Mouse (Mus musculus) hindbrain, postnatal 0 days (tissue): ENCODE data around the gene Rabgap1l. TPM values are rescaled to one million over a fixed set of nuclear protein-coding genes. Genes with fewer than 3 reads are reported as not detected.

Experiments
- ATAC-seq: fragments of 200-750 bp; cut with Nextera tagmentation; 2 replicates; pipeline ENCODE4 v1.8.0; 2017; ENCODE audit warnings: mild to moderate bottlenecking, moderate TSS enrichment, moderate library complexity
- DNase-seq: peaks from one replicate; pipeline ENCODE4 v3.0.0-alpha.2; 2015; ENCODE audit warnings: low spot score
- H3K27ac ChIP-seq: fragments of 300-500 bp; sonication (generic); 2 replicates; pipeline ENCODE4 v1.5.1; 2014; ENCODE audit warnings: mild to moderate bottlenecking
- H3K27me3 ChIP-seq: fragments of 300-500 bp; sonication (generic); 2 replicates; pipeline ENCODE4 v1.6.1; 2014; ENCODE audit warnings: low read length, mixed read lengths; ENCODE audit not compliant: insufficient read depth
- H3K36me3 ChIP-seq: fragments of 300-500 bp; sonication (generic); 2 replicates; pipeline ENCODE4 v1.6.1; 2014; ENCODE audit warnings: low read length, mixed read lengths; ENCODE audit not compliant: insufficient read depth
- H3K4me1 ChIP-seq: fragments of 300-500 bp; sonication (generic); 2 replicates; pipeline ENCODE4 v1.6.1; 2014; ENCODE audit warnings: antibody characterized with exemption, low read length, mixed read lengths; ENCODE audit not compliant: insufficient read depth
- H3K4me2 ChIP-seq: fragments of 300-500 bp; sonication (generic); 2 replicates; pipeline ENCODE4 v1.6.1; 2014; ENCODE audit warnings: low read depth, mild to moderate bottlenecking, low read length, moderate library complexity, mixed read lengths
- H3K4me3 ChIP-seq: fragments of 300-500 bp; sonication (generic); 2 replicates; pipeline ENCODE4 v1.5.1; 2014; ENCODE audit warnings: low read length
- H3K9ac ChIP-seq: fragments of 300-500 bp; sonication (generic); replicated peaks from 2 replicates; pipeline ENCODE4 v1.6.1; 2014; ENCODE audit warnings: mild to moderate bottlenecking, low read length, moderate library complexity, mixed read lengths
- H3K9me3 ChIP-seq: fragments of 300-500 bp; sonication (generic); 2 replicates; pipeline ENCODE4 v1.6.1; 2016; ENCODE audit warnings: low read length, mixed read lengths
- CTCF ChIP-seq: IDR thresholded peaks from 2 replicates; pipeline ENCODE4 v1.5.1; 2016; ENCODE audit warnings: antibody characterized with exemption, control low read depth, low read depth
- WGBS: fragments of 180-500 bp; shearing (Covaris S2); extraction: QIAGEN DNeasy Blood & Tissue Kit; methylation state at CpG from one replicate; pipeline ENCODE4 v1.1.7; 2014; 5-methylcytosine and 5-hydroxymethylcytosine counted together
- polyA plus RNA-seq: library from polyadenylated mRNA; unstranded; fragments of >200 nt; fragmentation: Nextera tagmentation; extraction: Ambion mirVana; gene quantifications from 2 replicates; pipeline ENCODE4 v1.2.1, GENCODE M21; 2015
- total RNA-seq: library from RNA; depleted of rRNA; stranded (reverse); fragments of >200 nt; gene quantifications from 2 replicates; pipeline ENCODE4 v1.2.3, GENCODE M21; 2014

The Rabgap1l gene
- total and polyA plus RNA-seq, 2 experiments from 2014 or later = 28.5 to 70.5 TPM

GRCm38 (mm10) chr1:160334791-160335190 is 458.2 kb downstream of the Rabgap1l start:
- ATAC-seq (no peak), DNase-seq (no peak)
- H3K4me2 ChIP-seq = no peak overlapping the region
- H3K4me1 ChIP-seq = no peaks in the 10 kb centered on the region
- H3K36me3 ChIP-seq = no peaks in the 10 kb centered on the region; the same call in 1 of the 2 replicates
- no peak overlapping the region for H3K9ac ChIP-seq
- H3K27me3 ChIP-seq = no peaks in the 10 kb centered on the region
- H3K27ac ChIP-seq = no peak overlapping the region
- TF ChIP-seq CTCF = no peak
- H3K4me3 ChIP-seq = no peak overlapping the region
- H3K9me3 ChIP-seq = no peaks in the 10 kb centered on the region
- WGBS = 62% methylated on average over 4 of the region's 4 CpGs

DNA sequence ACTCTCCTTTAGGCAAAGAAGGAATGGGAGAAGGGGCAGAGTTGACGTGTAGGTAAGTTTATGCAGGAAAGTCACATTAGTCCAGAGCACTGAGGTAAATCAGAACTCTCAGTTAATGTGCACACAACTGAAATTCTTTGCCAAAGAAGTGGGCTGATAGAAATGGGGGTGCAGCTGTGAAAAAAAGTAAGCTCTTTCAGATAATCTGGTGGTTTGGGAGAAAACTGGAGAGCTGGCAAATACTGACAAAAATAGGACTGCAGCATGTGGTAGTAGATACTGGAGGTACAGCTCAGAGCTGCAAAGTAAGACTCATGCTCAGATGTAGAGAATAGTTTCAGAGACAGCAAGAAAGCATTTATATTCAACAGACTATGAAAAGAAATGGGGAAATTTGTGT is 462.2 kb downstream of the Rabgap1l start:
- TF ChIP-seq CTCF = no peak
- WGBS = 68% methylated on average over 1 of the region's 1 CpGs

DNA sequence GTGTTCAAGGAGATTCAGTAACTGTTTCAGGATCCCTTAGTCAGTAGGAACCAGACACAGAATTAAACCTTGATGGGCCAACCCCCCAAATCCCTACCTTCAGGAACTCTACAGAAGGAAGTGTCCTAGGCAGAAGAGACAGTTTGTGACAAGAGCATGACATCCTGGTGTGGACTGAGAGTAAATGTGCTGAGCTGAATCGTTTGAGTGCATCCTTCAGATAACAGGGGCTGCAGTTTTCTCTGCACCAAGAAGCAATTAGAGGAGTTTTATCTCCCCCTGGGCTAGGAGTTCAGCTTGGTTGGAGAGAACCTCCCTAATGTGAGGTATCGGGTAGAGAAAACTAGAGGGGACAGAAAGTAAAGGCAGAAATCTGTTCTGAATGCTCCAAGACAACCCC is 462.8 kb downstream of the Rabgap1l start:
- DNase-seq (no peak), ATAC-seq (no peak)
- 54% methylated on average over 2 of the region's 2 CpGs for WGBS
- Histone ChIP-seq H3K4me3 (no peak overlapping the region), H3K27ac (no peak overlapping the region), H3K9ac (no peak overlapping the region), H3K9me3 (no peaks in the 10 kb centered on the region), H3K36me3 (no peaks in the 10 kb centered on the region), H3K4me2 (no peak overlapping the region), H3K27me3 (no peaks in the 10 kb centered on the region), H3K4me1 (no peaks in the 10 kb centered on the region)
- TF ChIP-seq CTCF = no peak

More for the DNA sequence above, 462.2 kb downstream of the Rabgap1l start:
- Histone ChIP-seq H3K27me3 (no peaks in the 10 kb centered on the region), H3K9ac (no peak overlapping the region), H3K27ac (no peak overlapping the region), H3K36me3 (no peaks in the 10 kb centered on the region), H3K4me2 (no peak overlapping the region), H3K4me1 (no peaks in the 10 kb centered on the region), H3K9me3 (no peaks in the 10 kb centered on the region), H3K4me3 (no peak overlapping the region)
- ATAC-seq (no peak), DNase-seq (no peak)

DNA sequence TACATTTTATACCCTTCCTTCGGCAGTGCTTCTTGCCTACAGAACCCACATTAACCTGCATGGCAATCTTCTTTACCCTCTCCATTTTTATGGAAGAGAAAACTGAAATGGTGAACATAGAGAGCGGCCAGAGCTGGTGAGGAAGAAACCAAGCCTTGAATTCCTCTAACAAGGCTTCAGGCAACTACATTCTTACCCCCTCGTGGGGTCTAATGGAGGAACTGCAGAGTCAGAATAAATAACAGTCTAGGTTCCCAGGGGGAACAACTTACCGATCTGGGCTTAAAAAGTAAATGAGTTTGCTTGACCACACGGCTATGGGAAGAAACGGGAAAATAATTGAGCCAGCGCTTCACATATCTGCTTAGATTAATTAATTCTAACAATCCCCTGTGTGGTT is 463.2 kb downstream of the Rabgap1l start:
- ATAC-seq (peak; percentile 21; the same call in 1 of the 2 replicates), DNase-seq (peak; percentile 21)
- H3K4me3 ChIP-seq = no peak overlapping the region
- H3K27ac ChIP-seq = no peak overlapping the region
- no peak overlapping the region for H3K9ac ChIP-seq
- no peaks in the 10 kb centered on the region for H3K9me3 ChIP-seq
- peak; percentile 16; the same call in 1 of the 2 replicates for TF ChIP-seq CTCF
- no peak overlapping the region for H3K4me2 ChIP-seq
- no peaks in the 10 kb centered on the region for H3K27me3 ChIP-seq
- H3K4me1 ChIP-seq = no peaks in the 10 kb centered on the region
- no peaks in the 10 kb centered on the region for H3K36me3 ChIP-seq
- WGBS = 61% methylated on average over 7 of the region's 7 CpGs

- no peaks in the 10 kb centered on the region for H3K4me1 ChIP-seq
- H3K9ac ChIP-seq = no peak overlapping the region
- no peaks in the 10 kb centered on the region for H3K36me3 ChIP-seq
- 80% methylated on average over 1 of the region's 1 CpGs for WGBS
- ATAC-seq (no peak), DNase-seq (no peak)
- H3K4me3 ChIP-seq = no peak overlapping the region
- H3K9me3 ChIP-seq = no peaks in the 10 kb centered on the region
- TF ChIP-seq CTCF = no peak
- no peak overlapping the region for H3K27ac ChIP-seq
- no peak overlapping the region for H3K4me2 ChIP-seq
- no peaks in the 10 kb centered on the region for H3K27me3 ChIP-seq
Observed at GRCm38 (mm10) chr1:160327531-160327930, 465.5 kb downstream of the Rabgap1l start.

DNA sequence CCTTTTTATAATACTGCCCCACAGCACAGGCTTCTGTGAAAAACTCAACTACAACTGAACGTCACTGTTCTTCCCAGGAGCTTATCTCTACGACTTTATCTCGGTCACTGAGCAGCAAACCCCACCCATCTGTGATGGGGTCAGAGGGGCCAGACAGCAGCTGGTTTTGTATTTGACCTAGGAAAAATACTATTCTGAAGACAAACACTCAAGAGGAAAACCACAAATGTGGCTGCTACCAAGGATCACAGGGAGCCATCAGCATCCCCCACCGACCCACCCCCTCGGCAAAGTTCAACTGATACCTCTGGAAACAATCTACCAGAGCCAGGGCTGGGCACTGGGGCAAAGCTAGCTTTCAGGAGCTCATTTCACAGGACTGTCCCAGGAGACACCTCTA is 467.5 kb downstream of the Rabgap1l start:
- Histone ChIP-seq H3K36me3 (no peaks in the 10 kb centered on the region), H3K4me3 (no peak overlapping the region), H3K9ac (no peak overlapping the region), H3K9me3 (no peaks in the 10 kb centered on the region), H3K4me2 (no peak overlapping the region), H3K27me3 (no peaks in the 10 kb centered on the region), H3K27ac (no peak overlapping the region), H3K4me1 (no peaks in the 10 kb centered on the region)
- no peak for TF ChIP-seq CTCF
- no peak for ATAC-seq
- WGBS = 74% methylated on average over 5 of the region's 5 CpGs
- DNase-seq = no peak

DNA sequence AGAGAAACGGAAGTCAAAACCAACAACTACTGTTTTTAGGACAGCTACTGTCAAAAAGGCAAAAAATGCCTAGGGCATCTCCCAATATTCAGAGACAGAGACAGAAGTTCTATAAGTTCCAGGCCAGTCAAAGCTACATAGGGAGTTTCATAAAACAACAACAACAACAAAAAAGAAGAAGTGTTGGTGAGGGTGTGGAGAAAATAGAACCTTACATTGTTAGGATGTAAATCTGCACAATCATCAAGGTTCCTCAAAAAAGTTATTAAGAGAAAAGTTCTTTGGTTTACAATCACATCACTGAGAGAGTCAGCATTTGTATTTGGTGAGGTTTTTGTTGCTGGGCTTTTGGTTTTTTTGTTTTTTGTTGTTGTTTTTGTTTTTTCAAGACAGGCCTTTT is 472.3 kb downstream of the Rabgap1l start:
- Histone ChIP-seq H3K4me2 (no peak overlapping the region), H3K36me3 (no peaks in the 10 kb centered on the region), H3K27me3 (no peaks in the 10 kb centered on the region), H3K9me3 (no peaks in the 10 kb centered on the region), H3K4me1 (no peaks in the 10 kb centered on the region), H3K4me3 (no peak overlapping the region), H3K27ac (no peak overlapping the region), H3K9ac (no peak overlapping the region)
- WGBS = 90% methylated on average over 1 of the region's 1 CpGs
- DNase-seq = no peak
- no peak for TF ChIP-seq CTCF
- ATAC-seq = no peak
